Mouse (Mus musculus) lung, postnatal 25 days (tissue): ENCODE data around the gene Ifnlr1.
"Not testable (repeated sequence)": the region's sequence is repeated elsewhere in the genome, so short reads cannot be mapped to it uniquely, and the experiment has no call there.

Experiments
- DNase-seq: peaks from one replicate; pipeline ENCODE4 v3.0.0; 2022; ENCODE audit warnings: low spot score

Ifnlr1 gene

DNA sequence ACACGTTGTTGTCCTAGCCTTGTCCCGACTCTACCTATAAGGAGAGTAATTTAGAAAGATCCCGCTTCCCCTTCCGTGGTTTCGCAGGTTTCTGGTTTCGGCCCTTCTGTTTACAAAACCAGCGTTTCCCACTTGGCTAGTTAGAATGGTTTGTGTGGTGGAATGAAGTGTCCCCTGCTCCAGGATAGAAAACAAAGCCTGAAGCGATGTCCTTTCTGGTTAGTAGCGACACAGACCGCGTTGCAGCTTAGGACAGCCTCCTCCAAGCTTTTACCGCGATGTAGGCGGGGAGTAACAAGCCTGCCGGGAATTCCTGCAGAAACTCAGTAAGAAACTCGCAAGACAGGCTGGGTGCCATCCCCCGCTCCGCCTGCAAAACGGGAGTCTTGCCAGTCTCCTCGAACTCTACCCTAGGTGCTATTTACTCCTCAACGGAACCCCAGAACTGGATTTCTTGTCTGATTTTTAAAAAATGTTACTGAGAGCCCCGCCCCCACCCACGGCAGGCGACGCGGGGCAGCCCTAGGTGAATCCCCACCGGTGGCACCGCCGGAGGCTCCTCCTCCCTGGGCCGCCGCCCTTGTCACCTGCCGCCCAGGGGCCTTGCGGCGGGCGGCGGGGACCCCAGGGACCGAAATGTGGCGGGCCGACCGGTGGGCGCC, at the start of gene Ifnlr1:
TSS of gene Ifnlr1 (plus strand) at position 382 of the 662 bp plus-strand sequence.
- peak; percentile 37 for DNase-seq

DNA sequence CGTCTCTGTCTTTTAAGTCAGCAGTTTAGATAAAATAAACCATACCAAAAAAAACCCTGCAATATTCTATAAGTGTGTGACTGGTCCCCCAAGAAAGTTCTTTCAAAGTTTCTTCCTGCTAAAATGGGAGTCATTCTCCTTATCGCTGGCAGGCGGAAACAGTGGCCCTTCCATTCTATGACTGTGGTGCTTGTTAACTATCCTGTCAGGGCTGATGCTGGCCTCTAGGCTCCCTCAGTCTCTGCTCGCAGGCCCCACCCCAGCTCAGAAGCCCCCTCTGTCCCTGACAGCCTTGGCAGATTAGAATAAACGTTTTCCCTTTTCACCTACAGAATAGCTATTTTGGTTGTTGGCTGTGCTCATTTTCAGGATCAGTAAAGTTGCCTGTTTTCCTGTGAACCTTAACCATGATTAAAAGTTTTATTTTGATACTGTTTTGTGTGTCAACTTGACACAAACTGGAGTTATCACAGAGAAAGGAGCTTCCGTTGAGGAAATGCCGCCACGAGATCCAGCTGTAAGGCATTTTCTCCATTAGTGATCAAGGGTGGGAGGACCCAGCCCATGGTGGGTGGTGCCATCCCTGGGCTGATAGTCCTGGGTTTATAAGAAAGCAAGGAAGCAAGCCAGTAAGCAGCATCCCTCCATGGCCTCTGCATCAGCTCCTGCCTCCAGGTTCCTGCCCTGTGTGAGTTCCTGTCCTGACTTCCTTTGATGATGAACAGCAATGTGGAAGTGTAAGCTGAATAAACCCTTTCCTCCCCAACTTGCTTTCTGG, 44.6 kb upstream of the Ifnlr1 start:
- DNase-seq = not testable (repeated sequence)

DNA sequence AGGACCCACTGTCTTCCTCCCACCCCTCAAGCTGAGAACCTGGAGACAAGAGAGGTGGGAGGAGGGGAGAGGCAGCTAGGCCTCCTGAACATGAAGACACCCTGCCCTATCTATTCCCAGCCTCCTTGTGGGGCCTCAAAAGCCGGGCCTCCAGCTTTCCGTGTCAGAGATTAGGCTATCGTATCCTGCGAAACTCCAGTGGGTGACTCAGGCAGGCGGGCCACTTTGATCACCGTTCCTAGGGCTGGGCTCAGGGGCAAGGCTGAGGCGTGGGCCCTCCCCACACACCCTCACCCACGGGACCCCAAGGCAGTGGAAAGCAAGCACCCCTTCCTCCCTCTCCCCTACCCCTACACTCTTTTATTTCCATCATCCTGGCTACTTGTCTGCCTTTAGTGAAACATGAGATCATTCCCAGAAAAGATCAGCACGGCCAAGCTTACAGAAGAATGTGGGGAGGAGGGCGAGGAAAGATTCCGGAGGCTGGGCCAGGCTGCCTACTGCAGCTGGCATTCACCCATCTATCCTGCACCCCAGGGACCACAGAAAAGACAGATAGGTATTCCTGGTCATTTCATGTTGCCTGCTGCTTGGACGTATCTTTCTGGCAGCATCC, 41.0 kb upstream of the Ifnlr1 start:
- no peak for DNase-seq

GRCm38 (mm10) chr4:135652966-135653607, 33.0 kb upstream of the Ifnlr1 start:
- no peak for DNase-seq

DNA sequence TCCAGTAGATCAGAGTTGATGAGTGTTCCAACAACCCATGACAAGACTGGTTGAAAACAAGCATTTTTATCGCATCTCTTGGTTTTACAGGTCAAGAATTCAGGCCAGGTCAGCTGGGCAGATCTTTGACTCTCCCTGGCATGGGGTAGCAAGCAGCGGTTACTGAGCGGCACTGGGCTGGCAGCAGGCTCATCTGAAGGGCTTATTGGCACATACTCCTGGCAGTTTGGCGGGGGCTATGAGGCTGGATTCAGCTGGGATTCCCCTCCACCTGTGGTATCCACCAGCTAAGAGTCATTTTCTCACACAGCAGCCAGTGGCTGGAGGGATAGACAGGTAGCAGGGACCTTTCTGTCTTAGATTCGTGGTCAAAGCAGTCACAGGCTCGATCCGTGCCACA, 32.1 kb upstream of the Ifnlr1 start:
- DNase-seq = no peak

GRCm38 (mm10) chr4:135655499-135655898, 30.6 kb upstream of the Ifnlr1 start:
- no peak for DNase-seq

DNA sequence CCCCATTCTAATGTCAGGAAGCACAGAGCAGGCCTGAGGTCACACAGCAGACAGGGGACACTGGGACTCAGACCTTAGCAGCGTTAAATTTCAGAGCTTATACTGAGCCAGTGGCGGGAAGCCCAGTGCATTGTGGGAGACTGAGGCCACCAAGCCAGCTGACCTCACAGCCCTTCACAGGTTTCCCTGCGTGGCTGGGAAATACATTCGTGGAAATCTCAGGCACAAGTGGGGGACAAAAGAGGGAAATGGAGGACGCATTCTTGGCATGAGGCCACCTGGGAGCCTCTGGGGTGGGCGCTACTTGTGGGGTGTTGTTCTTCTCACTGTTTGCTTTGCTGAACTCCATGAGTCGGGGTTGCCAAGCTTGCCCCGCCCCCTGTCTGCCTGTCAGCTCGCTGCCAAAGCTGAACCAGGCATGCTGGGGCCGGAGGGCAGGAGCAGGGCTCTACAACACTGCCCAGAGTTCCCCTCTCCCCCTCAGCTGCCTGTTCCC, 29.9 kb upstream of the Ifnlr1 start:
- DNase-seq = no peak

- no peak for DNase-seq
Measured at GRCm38 (mm10) chr4:135658484-135658883, 27.6 kb upstream of the Ifnlr1 start.

- DNase-seq = no peak
Measured at GRCm38 (mm10) chr4:135658899-135659298, 27.2 kb upstream of the Ifnlr1 start.

GRCm38 (mm10) chr4:135661082-135661809, 24.8 kb upstream of the Ifnlr1 start:
- DNase-seq = no peak

- DNase-seq = no peak
Measured at GRCm38 (mm10) chr4:135661994-135662393, 24.1 kb upstream of the Ifnlr1 start.

GRCm38 (mm10) chr4:135664656-135665055, 21.4 kb upstream of the Ifnlr1 start:
- no peak for DNase-seq

GRCm38 (mm10) chr4:135666192-135666975, 19.7 kb upstream of the Ifnlr1 start:
- DNase-seq = peak; percentile 53

GRCm38 (mm10) chr4:135667266-135667844, 18.7 kb upstream of the Ifnlr1 start:
- peak; percentile 72 for DNase-seq

GRCm38 (mm10) chr4:135673507-135673906, 12.6 kb upstream of the Ifnlr1 start:
- DNase-seq = no peak

- no peak for DNase-seq
Measured at GRCm38 (mm10) chr4:135674993-135675392, 11.1 kb upstream of the Ifnlr1 start.

GRCm38 (mm10) chr4:135676476-135676875, 9.6 kb upstream of the Ifnlr1 start:
- DNase-seq = peak; percentile 78

DNA sequence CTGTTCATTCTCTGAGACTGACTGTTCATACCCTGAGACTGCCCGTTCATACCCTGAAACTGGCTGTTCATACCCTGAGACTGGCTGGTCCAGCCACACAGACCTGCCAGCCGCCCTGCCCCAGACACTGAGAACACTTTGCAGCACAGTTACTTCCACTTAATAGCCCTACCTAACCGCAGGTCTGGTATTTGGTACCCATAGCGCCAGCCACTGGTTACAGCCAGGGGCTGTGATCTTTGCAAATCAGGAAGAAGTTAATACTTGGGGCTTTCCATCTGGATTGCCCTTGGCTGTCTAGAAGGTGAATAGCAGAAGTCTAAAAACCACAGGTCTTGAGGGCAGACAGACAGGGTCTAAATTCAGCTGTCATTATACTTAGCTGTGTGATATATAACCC, 6.8 kb upstream of the Ifnlr1 start:
- DNase-seq = no peak

- DNase-seq = no peak
Measured at GRCm38 (mm10) chr4:135681789-135682188, 4.3 kb upstream of the Ifnlr1 start.

DNA sequence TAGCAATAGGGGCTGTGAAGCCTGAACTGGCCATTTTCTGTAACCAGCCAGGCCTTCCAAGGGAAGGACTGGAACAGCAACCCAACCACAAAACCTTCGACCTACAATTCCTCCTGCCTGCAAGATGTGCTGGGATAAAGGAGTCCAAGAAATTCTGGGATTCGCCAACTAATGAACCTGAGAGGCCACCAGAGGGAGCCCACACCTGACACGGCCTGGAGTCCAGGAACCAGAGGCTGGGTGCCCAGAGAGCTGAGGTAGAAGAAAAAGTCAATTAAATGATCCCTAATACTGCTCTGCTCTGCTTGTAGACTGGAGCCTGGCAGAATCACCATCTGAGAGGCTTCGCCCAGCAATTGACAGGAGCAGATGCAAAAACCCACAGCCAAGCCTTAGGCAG, 2.5 kb upstream of the Ifnlr1 start:
- peak; percentile 47 for DNase-seq

GRCm38 (mm10) chr4:135684731-135685130, 1.4 kb upstream of the Ifnlr1 start:
- DNase-seq = no peak
